Mouse (Mus musculus): Measurements from ENCODE around the gene Prdm9. TPM values are rescaled to one million over a fixed set of nuclear protein-coding genes. Genes with fewer than 3 reads are reported as not detected.
"Not testable (repeated sequence)": the region's sequence is repeated elsewhere in the genome, so short reads cannot be mapped to it uniquely, and the experiment has no call there.

The Prdm9 gene
- polyA plus RNA-seq (2012; rRNA removed), result 2.2 and 2.5 TPM in 2 replicates

GRCm38 (mm10) chr17:15564014-15564927 is at the start of gene Prdm9:
Gene Prdm9, minus strand, starts transcription at chr17:15564354.
- peak; percentile 86 for DNase-seq (ENCODE audit: low read depth)

- DNase-seq (ENCODE audit: low read depth), result no peak
Measured at GRCm38 (mm10) chr17:15599496-15599895, 35.3 kb upstream of the Prdm9 start.

- no peak for DNase-seq (ENCODE audit: low read depth)
Measured at GRCm38 (mm10) chr17:15591216-15591881, 27.2 kb upstream of the Prdm9 start.

GRCm38 (mm10) chr17:15588116-15588515 is 24.0 kb upstream of the Prdm9 start:
- no peak for DNase-seq (ENCODE audit: low read depth)

DNA sequence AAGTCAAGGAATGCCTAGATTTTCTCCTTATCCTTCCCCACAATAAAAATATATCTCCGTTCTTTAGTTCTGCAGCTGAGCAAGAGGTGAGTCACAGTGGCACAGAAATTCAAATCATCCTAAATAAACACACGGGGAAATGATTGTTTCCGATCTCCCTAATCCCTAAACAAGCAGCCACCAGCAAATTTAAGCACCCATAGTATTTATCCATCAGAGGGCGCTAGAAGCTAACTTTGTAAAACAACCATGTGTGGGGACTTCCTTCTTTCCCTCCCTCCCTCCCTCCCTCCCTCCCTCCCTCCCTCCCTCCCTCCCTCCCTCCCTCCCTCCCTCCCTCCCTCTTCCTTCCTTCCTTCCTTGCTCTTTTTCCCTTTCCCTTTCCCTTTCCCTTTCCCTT is 21.5 kb upstream of the Prdm9 start:
- no peak for DNase-seq (ENCODE audit: low read depth)

DNA sequence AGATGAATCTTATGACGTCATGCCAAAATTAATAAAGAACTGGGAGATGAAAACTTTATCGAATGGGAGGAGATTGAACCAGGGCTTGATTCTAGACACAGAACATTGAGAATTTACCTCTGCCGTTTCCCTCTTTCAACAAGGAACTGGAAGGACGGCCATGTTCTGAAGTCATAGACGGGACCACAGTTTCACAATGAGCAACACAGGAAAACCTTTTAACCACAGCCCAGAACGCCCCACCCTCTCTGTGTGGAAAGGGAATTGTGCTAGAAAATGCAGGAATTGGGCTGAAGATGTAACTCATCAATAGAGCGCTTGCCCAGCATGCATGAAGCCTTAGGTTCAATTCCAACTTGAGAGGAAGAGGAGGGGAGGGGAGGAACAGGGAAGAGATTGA is 18.9 kb upstream of the Prdm9 start:
- DNase-seq (ENCODE audit: low read depth), result no peak

GRCm38 (mm10) chr17:15580072-15580447 is 15.9 kb upstream of the Prdm9 start:
- no peak for DNase-seq (ENCODE audit: low read depth)

DNA sequence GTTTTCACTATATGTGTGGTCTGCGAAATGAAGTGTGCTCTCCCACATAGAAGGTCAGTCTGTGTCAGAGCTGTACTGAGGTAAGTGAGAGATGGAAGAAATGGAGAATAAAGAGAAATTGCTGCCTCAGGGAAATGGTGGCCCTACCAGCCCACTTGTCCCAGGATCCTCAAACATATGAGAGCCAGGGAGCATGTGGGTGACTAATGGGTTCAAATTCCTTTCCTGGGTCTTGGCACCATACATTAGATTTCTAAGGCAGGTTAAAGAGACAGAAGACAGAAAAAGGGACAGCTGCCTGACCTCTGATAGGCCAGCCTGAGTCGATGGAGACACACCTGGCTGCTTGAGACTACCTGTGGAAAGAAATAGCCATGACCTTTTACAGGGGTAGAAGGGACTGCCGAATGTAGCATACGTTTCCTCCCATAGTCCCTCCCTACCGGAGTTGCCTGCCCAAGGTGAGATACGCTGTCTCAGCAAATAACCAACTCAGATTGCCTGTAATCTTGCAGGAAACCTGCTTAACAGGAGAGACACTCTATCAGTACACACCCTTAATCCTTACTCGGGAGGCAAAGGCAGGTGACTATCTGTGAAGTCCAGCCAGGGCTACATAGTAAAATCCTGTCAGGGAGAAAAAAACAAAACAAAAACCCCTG is 15.4 kb upstream of the Prdm9 start:
- DNase-seq (ENCODE audit: low read depth), result no peak

- no peak for DNase-seq (ENCODE audit: low read depth)
Measured at GRCm38 (mm10) chr17:15577291-15577694, 13.1 kb upstream of the Prdm9 start.

GRCm38 (mm10) chr17:15575056-15575455 is 10.9 kb upstream of the Prdm9 start:
- no peak for DNase-seq (ENCODE audit: low read depth)

DNA sequence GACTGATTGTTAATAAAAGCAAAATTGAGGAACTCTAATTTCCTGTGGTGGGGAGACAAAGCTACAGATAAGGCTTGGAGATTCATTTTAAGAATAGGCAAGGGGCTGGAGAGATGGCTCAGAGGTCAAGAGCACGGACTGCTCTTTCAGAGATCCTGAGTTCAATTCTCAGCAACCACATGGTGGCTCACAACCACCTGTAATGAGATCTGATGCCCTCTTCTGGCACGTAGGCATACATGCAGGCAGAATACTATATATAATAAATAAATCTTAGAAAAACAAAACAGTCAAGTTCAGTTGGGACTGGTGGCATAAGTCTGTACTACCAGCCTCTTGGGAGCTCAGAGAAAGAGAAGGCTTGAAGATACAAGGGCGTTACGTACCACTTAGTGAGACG is 2.8 kb upstream of the Prdm9 start:
- no peak for DNase-seq (ENCODE audit: low read depth)

DNA sequence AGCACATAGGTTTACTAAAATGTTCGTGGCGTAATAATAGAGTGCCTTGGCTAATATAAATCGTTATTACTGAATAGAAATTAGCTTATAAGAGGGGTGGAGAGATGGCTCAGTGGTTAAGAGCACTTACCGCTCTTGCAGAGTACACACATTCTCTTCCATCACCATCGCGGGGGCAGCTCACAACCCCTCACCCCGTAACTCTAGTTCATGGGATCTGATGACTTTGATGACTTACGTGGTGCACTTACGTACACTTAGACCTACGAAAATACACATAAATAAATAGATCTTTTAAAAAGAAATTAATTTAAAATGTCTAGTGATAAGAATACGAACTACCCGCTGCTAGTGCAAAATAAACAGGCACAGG is 760 bp upstream of the Prdm9 start:
- no peak for DNase-seq (ENCODE audit: low read depth)

DNA sequence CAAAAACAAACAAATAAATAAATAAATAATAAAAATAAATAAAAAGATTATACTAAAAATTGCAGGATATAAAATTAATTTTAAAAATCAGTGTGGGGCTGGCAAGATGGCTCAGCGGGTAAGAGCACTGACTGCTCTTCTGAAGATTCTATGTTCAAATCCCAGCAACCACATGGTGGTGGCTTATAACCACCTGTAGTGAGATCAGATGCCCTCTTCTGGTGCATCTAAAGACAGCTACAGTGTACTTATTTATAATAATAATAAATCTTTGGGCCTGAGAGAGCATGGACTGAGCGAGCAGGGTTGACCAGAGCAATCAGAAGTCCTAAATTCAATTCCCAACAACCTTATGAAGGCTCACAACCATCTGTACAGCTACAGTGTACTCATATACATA is 4.2 kb downstream of the Prdm9 start:
- no peak for DNase-seq (ENCODE audit: low read depth)

GRCm38 (mm10) chr17:15549713-15550112 is 14.4 kb downstream of the Prdm9 start:
- DNase-seq (ENCODE audit: low read depth), result no peak

- DNase-seq (ENCODE audit: low read depth), result no peak
Measured at GRCm38 (mm10) chr17:15546440-15546839, 17.7 kb downstream of the Prdm9 start.

DNA sequence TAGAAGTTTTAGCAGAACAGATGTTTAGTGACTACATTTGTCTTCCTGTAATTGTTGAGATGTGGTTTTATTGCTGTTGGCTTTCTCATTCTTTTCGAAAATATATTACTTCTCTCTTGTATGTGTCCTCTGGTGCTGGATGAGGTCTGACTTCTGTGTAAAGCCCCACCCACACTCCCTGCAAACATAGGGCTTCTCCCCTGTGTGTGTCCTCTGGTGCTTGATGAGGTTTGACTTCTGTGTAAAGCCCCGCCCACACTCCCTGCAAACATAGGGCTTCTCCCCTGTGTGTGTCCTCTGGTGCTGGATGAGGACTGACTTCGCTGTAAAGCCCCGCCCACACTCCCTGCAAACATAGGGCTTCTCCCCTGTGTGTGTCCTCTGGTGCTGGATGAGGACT is 20.3 kb downstream of the Prdm9 start:
- DNase-seq (ENCODE audit: low read depth), result not testable (repeated sequence)

DNA sequence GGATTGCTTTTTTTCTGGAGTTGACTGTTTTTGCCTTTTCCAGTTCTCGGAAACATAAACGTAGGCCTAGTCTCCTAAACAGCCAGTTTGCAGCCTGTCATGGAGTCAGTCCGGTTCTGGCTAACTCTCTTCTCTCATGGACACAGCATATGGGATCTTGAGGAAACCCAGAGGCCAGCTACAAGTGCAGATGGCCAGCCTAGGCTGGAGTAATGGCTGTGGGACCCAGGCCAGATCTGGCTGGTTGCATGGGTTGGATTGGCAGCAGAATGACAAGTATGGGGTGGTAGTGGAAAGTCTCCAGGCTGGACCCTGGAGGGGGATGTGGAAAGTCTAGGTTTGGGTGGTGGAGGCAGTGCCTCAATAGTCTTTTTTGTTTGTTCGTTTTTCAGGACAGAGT is 23.8 kb downstream of the Prdm9 start:
- no peak for DNase-seq (ENCODE audit: low read depth)

GRCm38 (mm10) chr17:15536457-15536904 is 27.7 kb downstream of the Prdm9 start:
- no peak for DNase-seq (ENCODE audit: low read depth)

DNA sequence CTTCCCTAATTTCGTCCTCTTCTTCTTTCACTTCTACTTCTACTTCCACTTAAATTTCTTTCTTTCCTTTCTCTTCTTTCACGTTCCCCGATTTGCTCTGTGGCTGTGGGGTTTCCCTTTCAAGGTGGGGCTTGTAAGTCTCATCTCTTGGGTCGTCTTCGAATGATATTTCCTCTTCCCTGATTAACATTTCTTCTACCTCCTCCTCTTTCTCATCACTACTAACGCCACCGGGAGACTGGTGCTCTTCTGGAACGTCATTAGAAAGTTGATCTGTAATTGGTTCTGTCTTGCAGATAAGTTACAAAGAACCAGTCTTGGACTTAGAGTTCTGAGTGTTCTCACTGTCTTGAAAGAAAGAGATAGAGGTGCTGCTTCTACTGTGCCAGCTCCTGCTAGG is 28.2 kb downstream of the Prdm9 start:
- no peak for DNase-seq (ENCODE audit: low read depth)

DNA sequence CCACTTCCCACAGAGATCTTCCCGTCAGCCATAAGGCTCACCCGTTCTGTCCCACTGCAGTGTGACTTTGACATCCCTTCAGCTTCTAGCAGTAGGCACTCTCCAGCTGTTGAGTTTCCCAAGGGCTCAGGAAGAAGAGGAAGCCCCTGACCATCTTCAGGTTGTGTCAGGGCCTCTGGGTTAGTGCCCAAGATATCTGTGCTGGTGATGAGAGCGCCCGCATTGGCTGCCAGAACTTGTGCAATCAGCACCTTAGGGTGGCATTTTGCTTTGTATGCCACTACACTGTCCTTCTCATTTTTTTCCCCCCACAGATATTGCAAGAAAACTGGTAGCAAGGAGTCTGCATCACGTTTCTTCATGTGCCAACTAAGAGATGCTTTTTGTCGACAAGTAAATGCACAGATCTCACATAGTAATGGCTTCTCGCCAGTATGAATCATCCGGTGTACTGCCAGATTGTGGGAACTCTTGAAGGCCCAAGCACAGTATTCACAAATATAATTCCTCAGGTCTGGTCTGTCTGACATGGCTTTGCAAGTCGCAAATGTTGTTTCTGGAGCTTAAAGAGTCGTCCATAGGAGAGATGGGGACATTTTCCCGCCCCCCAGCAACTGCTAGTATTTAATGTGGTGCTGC is 28.9 kb downstream of the Prdm9 start:
- no peak for DNase-seq (ENCODE audit: low read depth)

DNA sequence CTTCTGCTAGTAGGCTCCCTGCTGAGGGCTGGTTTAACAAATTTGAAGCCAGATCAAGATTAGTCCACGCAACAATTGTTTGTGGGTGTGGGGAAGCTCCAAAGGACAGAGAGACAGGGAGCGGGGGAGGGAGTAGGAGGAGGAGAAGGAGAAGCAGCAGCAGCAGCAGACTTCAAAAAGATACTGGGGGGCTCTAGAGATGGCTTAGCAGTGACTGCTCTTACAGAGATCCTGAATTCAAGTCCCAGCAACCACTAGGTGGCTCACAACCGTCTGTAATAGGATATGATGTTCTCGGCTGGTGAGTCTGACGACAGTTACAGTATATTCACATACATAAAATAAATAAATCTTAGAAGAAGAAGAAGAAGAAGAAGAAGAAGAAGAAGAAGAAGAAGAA is 34.0 kb downstream of the Prdm9 start:
- no peak for DNase-seq (ENCODE audit: low read depth)

- no peak for DNase-seq (ENCODE audit: low read depth)
Measured at GRCm38 (mm10) chr17:15528887-15529286, 35.3 kb downstream of the Prdm9 start.

Measured in gonadal fat pad, adult 2 months (tissue).